Mouse (Mus musculus): ENCODE measurements around the gene Olfr1128. TPM values are rescaled to one million over a fixed set of nuclear protein-coding genes. Genes with fewer than 3 reads are reported as not detected.

The Olfr1128 gene
- polyA plus RNA-seq, 1 experiment from 2014 or later: not detected

Other genes with a start within 250 kb of the Olfr1128 start
- gene Olfr1118, start 238.0 kb downstream of the Olfr1128 start, polyA plus RNA-seq (2015; fragmentation: Nextera tagmentation; extraction: Ambion mirVana): not detected in 2 replicates
- gene Olfr1120, start 190.7 kb downstream of the Olfr1128 start, polyA plus RNA-seq (2015; fragmentation: Nextera tagmentation; extraction: Ambion mirVana): not detected in 2 replicates
- not detected in 2 replicates for gene Olfr1121, start 175.6 kb downstream of the Olfr1128 start, polyA plus RNA-seq (2015; fragmentation: Nextera tagmentation; extraction: Ambion mirVana)
- not detected in 2 replicates for gene Olfr1122, start 159.7 kb downstream of the Olfr1128 start, polyA plus RNA-seq (2015; fragmentation: Nextera tagmentation; extraction: Ambion mirVana)
- gene Olfr1123, start 128.9 kb downstream of the Olfr1128 start, polyA plus RNA-seq (2015; fragmentation: Nextera tagmentation; extraction: Ambion mirVana): not detected in 2 replicates
- gene Olfr1124, start 115.3 kb downstream of the Olfr1128 start, polyA plus RNA-seq (2015; fragmentation: Nextera tagmentation; extraction: Ambion mirVana): 0.06 TPM in 1 of 2 replicates, not detected in the other
- gene Olfr1126, start 91.6 kb downstream of the Olfr1128 start, polyA plus RNA-seq (2015; fragmentation: Nextera tagmentation; extraction: Ambion mirVana): not detected in 2 replicates
- not detected in 2 replicates for gene Pramel7, start 48.4 kb downstream of the Olfr1128 start, polyA plus RNA-seq (2015; fragmentation: Nextera tagmentation; extraction: Ambion mirVana)
- not detected in 2 replicates for gene Pramel6, start 39.0 kb downstream of the Olfr1128 start, polyA plus RNA-seq (2015; fragmentation: Nextera tagmentation; extraction: Ambion mirVana)
- not detected in 2 replicates for gene Olfr153, start 13.7 kb downstream of the Olfr1128 start, polyA plus RNA-seq (2015; fragmentation: Nextera tagmentation; extraction: Ambion mirVana)
- gene Olfr1129, start 28.4 kb upstream of the Olfr1128 start, polyA plus RNA-seq (2015; fragmentation: Nextera tagmentation; extraction: Ambion mirVana): not detected in 2 replicates
- gene Olfr1130, start 60.7 kb upstream of the Olfr1128 start, polyA plus RNA-seq (2015; fragmentation: Nextera tagmentation; extraction: Ambion mirVana): not detected in 2 replicates
- not detected in 2 replicates for gene Olfr1131, start 81.6 kb upstream of the Olfr1128 start, polyA plus RNA-seq (2015; fragmentation: Nextera tagmentation; extraction: Ambion mirVana)
- gene Olfr1132, start 92.0 kb upstream of the Olfr1128 start, polyA plus RNA-seq (2015; fragmentation: Nextera tagmentation; extraction: Ambion mirVana): not detected in 2 replicates
- gene Olfr1133, start 101.8 kb upstream of the Olfr1128 start, polyA plus RNA-seq (2015; fragmentation: Nextera tagmentation; extraction: Ambion mirVana): not detected in 2 replicates
- gene Olfr1134, start 112.9 kb upstream of the Olfr1128 start, polyA plus RNA-seq (2015; fragmentation: Nextera tagmentation; extraction: Ambion mirVana): not detected in 2 replicates
- gene Olfr1135, start 128.1 kb upstream of the Olfr1128 start, polyA plus RNA-seq (2015; fragmentation: Nextera tagmentation; extraction: Ambion mirVana): not detected in 2 replicates
- not detected in 2 replicates for gene Olfr1136, start 148.4 kb upstream of the Olfr1128 start, polyA plus RNA-seq (2015; fragmentation: Nextera tagmentation; extraction: Ambion mirVana)
- gene Olfr1137, start 167.6 kb upstream of the Olfr1128 start, polyA plus RNA-seq (2015; fragmentation: Nextera tagmentation; extraction: Ambion mirVana): not detected in 2 replicates
- not detected in 2 replicates for gene Olfr1138, start 194.4 kb upstream of the Olfr1128 start, polyA plus RNA-seq (2015; fragmentation: Nextera tagmentation; extraction: Ambion mirVana)
- gene Olfr1140, start 198.2 kb upstream of the Olfr1128 start, polyA plus RNA-seq (2015; fragmentation: Nextera tagmentation; extraction: Ambion mirVana): not detected in 2 replicates
- gene Olfr1141, start 208.4 kb upstream of the Olfr1128 start, polyA plus RNA-seq (2015; fragmentation: Nextera tagmentation; extraction: Ambion mirVana): not detected in 2 replicates
- gene Olfr152, start 233.9 kb upstream of the Olfr1128 start, polyA plus RNA-seq (2015; fragmentation: Nextera tagmentation; extraction: Ambion mirVana): not detected in 2 replicates

Data from stomach, embryonic 15.5 days (tissue).